Mouse (Mus musculus) right cerebral cortex, postnatal 4 days (tissue): ENCODE measurements around the gene Tspan1.

Experiments used
- DNase-seq: peaks from one replicate; pipeline ENCODE4 v3.0.0-alpha.2; 2022

Gene Tspan1

GRCm38 (mm10) chr4:116167404-116167803, at the start of gene Tspan1:
TSS of gene Tspan1 (minus strand) at chr4:116167601.
- DNase-seq: peak; percentile 6

GRCm38 (mm10) chr4:116217046-116217445, 49.6 kb upstream of the Tspan1 start:
- no peak for DNase-seq

GRCm38 (mm10) chr4:116215895-116216605, 48.6 kb upstream of the Tspan1 start:
- no peak for DNase-seq

GRCm38 (mm10) chr4:116208891-116209290, 41.5 kb upstream of the Tspan1 start:
- no peak for DNase-seq

- DNase-seq: no peak
These were observed 39.1 kb upstream of the Tspan1 start for GRCm38 (mm10) chr4:116206531-116206930.

GRCm38 (mm10) chr4:116204422-116204821, 37.0 kb upstream of the Tspan1 start:
- DNase-seq: no peak

GRCm38 (mm10) chr4:116198422-116198821, 31.0 kb upstream of the Tspan1 start:
- DNase-seq: no peak

GRCm38 (mm10) chr4:116193583-116194383, 26.4 kb upstream of the Tspan1 start:
- DNase-seq: no peak

- DNase-seq: no peak
These were observed 25.0 kb upstream of the Tspan1 start for GRCm38 (mm10) chr4:116192286-116192835.

GRCm38 (mm10) chr4:116185083-116185482, 17.7 kb upstream of the Tspan1 start:
- DNase-seq: no peak

GRCm38 (mm10) chr4:116182745-116183144, 15.3 kb upstream of the Tspan1 start:
- DNase-seq: no peak

GRCm38 (mm10) chr4:116182079-116182478, 14.7 kb upstream of the Tspan1 start:
- DNase-seq: no peak

- DNase-seq: peak; percentile 40
These were observed 9.7 kb upstream of the Tspan1 start for GRCm38 (mm10) chr4:116177140-116177539.

- peak; percentile 63 for DNase-seq
These were observed 9.2 kb upstream of the Tspan1 start for GRCm38 (mm10) chr4:116176543-116176988.

- no peak for DNase-seq
These were observed 8.5 kb upstream of the Tspan1 start for GRCm38 (mm10) chr4:116175711-116176542.

GRCm38 (mm10) chr4:116175136-116175535, 7.7 kb upstream of the Tspan1 start:
- no peak for DNase-seq

- DNase-seq: no peak
These were observed 7.2 kb upstream of the Tspan1 start for GRCm38 (mm10) chr4:116174466-116175116.

- no peak for DNase-seq
These were observed 6.4 kb upstream of the Tspan1 start for GRCm38 (mm10) chr4:116173752-116174151.

- DNase-seq: no peak
These were observed 5.7 kb upstream of the Tspan1 start, which contains the start of the genes 1700042G07Rik and Gm49337 for GRCm38 (mm10) chr4:116173072-116173471. TSS of gene 1700042G07Rik (plus strand) at chr4:116173372. TSS of gene Gm49337 (plus strand) at chr4:116173384.

GRCm38 (mm10) chr4:116169353-116169672, 1.9 kb upstream of the Tspan1 start:
- no peak for DNase-seq

- DNase-seq: peak; percentile 86
These were observed 1.4 kb upstream of the Tspan1 start for GRCm38 (mm10) chr4:116168617-116169352.
